Mouse (Mus musculus): ENCODE data around the gene Polr3b. TPM values are rescaled to one million over a fixed set of nuclear protein-coding genes. Genes with fewer than 3 reads are reported as not detected.

The Polr3b gene
- polyA plus RNA-seq (2015; fragmentation: Nextera tagmentation; extraction: Ambion mirVana), result 10.8 and 12.6 TPM in 2 replicates

- Histone ChIP-seq H3K4me3 (replicated peaks) (peak within 1 kb of the TSS; percentile 55), H3K27ac (peak within 1 kb of the TSS; percentile 96), H3K27me3 (replicated peaks) (no peaks in the 10 kb centered on the region), H3K9ac (peak within 1 kb of the TSS; percentile 30; the same call in 1 of the 2 replicates), H3K9me3 (no peaks in the 10 kb centered on the region), H3K4me1 (no peaks in the 10 kb centered on the region; the same call in 1 of the 2 replicates), H3K4me2 (peak within 1 kb of the TSS; percentile 53), H3K36me3 (no peaks in the 10 kb centered on the region)
- WGBS, result 7% methylated on average over 53 of the region's 53 CpGs
- ATAC-seq (ENCODE audit: insufficient read depth, low FRiP score, low read depth), result peak; percentile 96
Observed at GRCm38 (mm10) chr10:84621826-84622790, at the start of gene Polr3b. Polr3b (plus strand) TSS chr10:84622292.

- no peak overlapping the region for H3K4me2 ChIP-seq
- no peak overlapping the region for H3K9ac ChIP-seq
- H3K4me1 ChIP-seq, result 0 out of 2 replicates have a peak, but pooled peaks cover 9% of the 10 kb centered on the region
- no peaks in the 10 kb centered on the region for H3K27me3 ChIP-seq (replicated peaks)
- no peak overlapping the region for H3K27ac ChIP-seq
- ATAC-seq (ENCODE audit: insufficient read depth, low FRiP score, low read depth), result no peak
- H3K9me3 ChIP-seq, result no peaks in the 10 kb centered on the region
- H3K4me3 ChIP-seq (replicated peaks), result no peak overlapping the region
- 54% methylated on average over 5 of the region's 5 CpGs for WGBS
- no peaks in the 10 kb centered on the region for H3K36me3 ChIP-seq
Observed at GRCm38 (mm10) chr10:84573671-84574420, 48.2 kb upstream of the Polr3b start.

GRCm38 (mm10) chr10:84576029-84576394, 46.1 kb upstream of the Polr3b start:
- peak overlapping the region; percentile 77 for H3K27ac ChIP-seq
- peak; percentile 90 for ATAC-seq (ENCODE audit: insufficient read depth, low FRiP score, low read depth)
- H3K27me3 ChIP-seq (replicated peaks), result no peaks in the 10 kb centered on the region
- H3K9me3 ChIP-seq, result no peaks in the 10 kb centered on the region
- H3K36me3 ChIP-seq, result no peaks in the 10 kb centered on the region
- peak overlapping the region; percentile 89 for H3K4me2 ChIP-seq
- H3K4me1 ChIP-seq, result 0 out of 2 replicates have a peak, but pooled peaks cover 9% of the 10 kb centered on the region
- WGBS, result under 1% methylated on average over 14 of the region's 14 CpGs
- no peak overlapping the region for H3K9ac ChIP-seq
- H3K4me3 ChIP-seq (replicated peaks), result peak overlapping the region; percentile 91

GRCm38 (mm10) chr10:84576395-84577070, 45.6 kb upstream of the Polr3b start, which contains the start of gene Tcp11l2:
Tcp11l2 (plus strand) TSS chr10:84576626.
- H3K27me3 ChIP-seq (replicated peaks), result no peaks in the 10 kb centered on the region
- ATAC-seq (ENCODE audit: insufficient read depth, low FRiP score, low read depth), result peak; percentile 97
- H3K9me3 ChIP-seq, result no peaks in the 10 kb centered on the region
- no peaks in the 10 kb centered on the region for H3K36me3 ChIP-seq
- peak within 1 kb of the TSS; percentile 56; the same call in 1 of the 2 replicates for H3K9ac ChIP-seq
- WGBS, result under 1% methylated on average over 46 of the region's 46 CpGs
- peak within 1 kb of the TSS; percentile 77 for H3K27ac ChIP-seq
- H3K4me3 ChIP-seq (replicated peaks), result peak within 1 kb of the TSS; percentile 91
- H3K4me1 ChIP-seq, result 0 out of 2 replicates have a peak, but pooled peaks cover 9% of the 10 kb centered on the region
- H3K4me2 ChIP-seq, result peak within 1 kb of the TSS; percentile 89

GRCm38 (mm10) chr10:84577071-84577727, 44.9 kb upstream of the Polr3b start:
- Histone ChIP-seq H3K36me3 (no peaks in the 10 kb centered on the region), H3K9ac (peak overlapping the region; percentile 56; the same call in 1 of the 2 replicates), H3K9me3 (no peaks in the 10 kb centered on the region), H3K4me2 (peak overlapping the region; percentile 89), H3K4me3 (replicated peaks) (peak overlapping the region; percentile 91), H3K27me3 (replicated peaks) (no peaks in the 10 kb centered on the region), H3K27ac (peak overlapping the region; percentile 77; the same call in 1 of the 2 replicates), H3K4me1 (0 out of 2 replicates have a peak, but pooled peaks cover 9% of the 10 kb centered on the region)
- ATAC-seq (ENCODE audit: insufficient read depth, low FRiP score, low read depth), result peak; percentile 9; the same call in 1 of the 2 replicates
- under 1% methylated on average over 35 of the region's 38 CpGs for WGBS

- Histone ChIP-seq H3K4me1 (0 out of 2 replicates have a peak, but pooled peaks cover 9% of the 10 kb centered on the region), H3K36me3 (no peaks in the 10 kb centered on the region), H3K4me3 (replicated peaks) (no peak overlapping the region), H3K27me3 (replicated peaks) (no peaks in the 10 kb centered on the region), H3K9ac (no peak overlapping the region), H3K27ac (no peak overlapping the region), H3K9me3 (no peaks in the 10 kb centered on the region), H3K4me2 (no peak overlapping the region)
- 80% methylated on average over 10 of the region's 10 CpGs for WGBS
- no peak for ATAC-seq (ENCODE audit: insufficient read depth, low FRiP score, low read depth)
Observed at GRCm38 (mm10) chr10:84578738-84579137, 43.4 kb upstream of the Polr3b start.

- H3K9me3 ChIP-seq, result no peaks in the 10 kb centered on the region
- 0 out of 2 replicates have a peak, but pooled peaks cover 9% of the 10 kb centered on the region for H3K4me1 ChIP-seq
- H3K4me3 ChIP-seq (replicated peaks), result no peak overlapping the region
- H3K27ac ChIP-seq, result no peak overlapping the region
- 65% methylated on average over 2 of the region's 2 CpGs for WGBS
- ATAC-seq (ENCODE audit: insufficient read depth, low FRiP score, low read depth), result no peak
- H3K4me2 ChIP-seq, result no peak overlapping the region
- H3K27me3 ChIP-seq (replicated peaks), result no peaks in the 10 kb centered on the region
- H3K36me3 ChIP-seq, result no peaks in the 10 kb centered on the region
- no peak overlapping the region for H3K9ac ChIP-seq
Observed at GRCm38 (mm10) chr10:84579527-84579926, 42.6 kb upstream of the Polr3b start.

GRCm38 (mm10) chr10:84581191-84581590, 40.9 kb upstream of the Polr3b start:
- H3K36me3 ChIP-seq, result no peaks in the 10 kb centered on the region
- H3K9ac ChIP-seq, result no peak overlapping the region
- H3K4me1 ChIP-seq, result 0 out of 2 replicates have a peak, but pooled peaks cover 9% of the 10 kb centered on the region
- 61% methylated on average over 8 of the region's 8 CpGs for WGBS
- H3K4me3 ChIP-seq (replicated peaks), result no peak overlapping the region
- no peak overlapping the region for H3K4me2 ChIP-seq
- no peaks in the 10 kb centered on the region for H3K9me3 ChIP-seq
- no peaks in the 10 kb centered on the region for H3K27me3 ChIP-seq (replicated peaks)
- no peak for ATAC-seq (ENCODE audit: insufficient read depth, low FRiP score, low read depth)
- no peak overlapping the region for H3K27ac ChIP-seq

- H3K4me2 ChIP-seq, result no peak overlapping the region
- no peaks in the 10 kb centered on the region for H3K9me3 ChIP-seq
- 0 out of 2 replicates have a peak, but pooled peaks cover 9% of the 10 kb centered on the region for H3K4me1 ChIP-seq
- H3K9ac ChIP-seq, result no peak overlapping the region
- no peak for ATAC-seq (ENCODE audit: insufficient read depth, low FRiP score, low read depth)
- WGBS, result 78% methylated on average over 7 of the region's 7 CpGs
- no peaks in the 10 kb centered on the region for H3K27me3 ChIP-seq (replicated peaks)
- H3K4me3 ChIP-seq (replicated peaks), result no peak overlapping the region
- no peaks in the 10 kb centered on the region for H3K36me3 ChIP-seq
- H3K27ac ChIP-seq, result no peak overlapping the region
Observed at GRCm38 (mm10) chr10:84582236-84582635, 39.9 kb upstream of the Polr3b start.

GRCm38 (mm10) chr10:84584451-84585293, 37.4 kb upstream of the Polr3b start:
- Histone ChIP-seq H3K27ac (no peak overlapping the region), H3K36me3 (no peaks in the 10 kb centered on the region), H3K9me3 (no peaks in the 10 kb centered on the region), H3K27me3 (replicated peaks) (no peaks in the 10 kb centered on the region), H3K4me2 (no peak overlapping the region), H3K4me1 (no peaks in the 10 kb centered on the region), H3K4me3 (replicated peaks) (no peak overlapping the region), H3K9ac (no peak overlapping the region)
- 0 out of 2 replicates have a peak, but pooled peaks have one; percentile 14 for ATAC-seq (ENCODE audit: insufficient read depth, low FRiP score, low read depth)
- 61% methylated on average over 11 of the region's 11 CpGs for WGBS
